Mouse (Mus musculus): ENCODE results near the gene Psg22.
"Not testable (repeated sequence)": the region's sequence is repeated elsewhere in the genome, so short reads cannot be mapped to it uniquely, and the experiment has no call there.

The Psg22 gene

GRCm38 (mm10) chr7:18717790-18718189 is at the start of gene Psg22:
TSS of gene Psg22 (plus strand) at chr7:18718090.
- DNase-seq (ENCODE audit: low spot score) = no peak

GRCm38 (mm10) chr7:18679772-18680171 is 38.1 kb upstream of the Psg22 start:
- DNase-seq (ENCODE audit: low spot score) = peak; percentile 47

DNA sequence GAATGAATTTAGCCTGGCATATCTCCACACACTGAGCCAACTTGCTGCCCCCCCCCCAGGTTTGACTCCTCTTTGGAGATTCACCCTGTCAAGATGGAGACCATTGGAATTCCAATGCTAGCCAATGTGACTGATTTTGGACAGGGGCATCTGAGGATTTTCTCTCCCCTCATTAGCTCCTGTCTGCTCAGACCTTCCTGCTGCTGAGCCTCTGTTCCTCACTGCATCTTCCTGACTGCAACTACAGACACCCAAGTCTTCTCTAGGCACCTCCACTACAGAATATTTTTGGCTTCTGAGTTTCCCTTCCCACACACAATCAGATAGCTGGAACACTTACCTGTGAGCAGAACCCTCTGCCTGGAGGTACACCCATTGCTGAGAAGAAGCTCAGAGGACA is 32.3 kb upstream of the Psg22 start:
- DNase-seq (ENCODE audit: low spot score) = no peak

- no peak for DNase-seq (ENCODE audit: low spot score)
These were observed 31.8 kb upstream of the Psg22 start, which contains the start of gene Psg20 for GRCm38 (mm10) chr7:18686085-18686484. TSS of gene Psg20 (minus strand) at chr7:18686185.

DNA sequence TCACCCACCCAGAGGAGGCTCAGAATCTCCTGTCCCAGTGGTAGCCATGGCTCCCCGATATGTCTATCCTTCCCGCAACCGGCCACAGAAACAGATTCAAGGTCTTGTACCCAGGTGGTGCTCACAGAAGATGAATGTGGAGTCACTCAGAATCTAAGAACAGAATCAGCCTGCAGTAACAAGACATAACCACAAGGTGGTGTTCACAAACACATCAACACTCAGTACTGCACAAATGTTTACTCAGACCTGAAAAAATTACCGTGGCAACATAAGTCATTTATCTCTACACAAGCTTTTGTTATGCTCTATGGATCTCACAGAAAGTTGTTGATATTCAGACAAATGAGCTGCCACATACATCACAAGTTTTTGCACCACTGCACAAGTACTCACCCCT is 7.6 kb upstream of the Psg22 start:
- peak; percentile 34 for DNase-seq (ENCODE audit: low spot score)

DNA sequence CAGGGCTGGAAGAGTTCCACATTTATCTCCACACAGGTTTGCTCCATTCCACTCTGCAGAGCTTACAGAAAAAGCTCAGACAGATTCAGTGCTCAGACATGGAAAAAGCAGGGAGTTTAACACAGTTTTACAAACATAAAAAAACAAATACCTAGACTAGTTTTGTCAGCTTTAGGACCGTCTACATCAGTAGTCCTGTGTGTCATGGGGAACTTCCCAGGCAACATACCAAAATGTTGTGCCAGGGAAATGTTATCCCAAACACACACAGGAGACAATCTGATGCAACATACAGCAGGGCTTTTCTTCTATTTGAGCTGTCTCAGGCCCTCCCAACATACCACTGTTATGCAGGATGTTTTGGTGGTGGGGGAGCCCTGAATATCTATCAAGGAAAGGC is 7.0 kb upstream of the Psg22 start:
- DNase-seq (ENCODE audit: low spot score) = peak; percentile 8

GRCm38 (mm10) chr7:18715546-18715945 is 2.3 kb upstream of the Psg22 start:
- no peak for DNase-seq (ENCODE audit: low spot score)

GRCm38 (mm10) chr7:18724001-18724400 is 6.1 kb downstream of the Psg22 start:
- no peak for DNase-seq (ENCODE audit: low spot score)

- not testable (repeated sequence) for DNase-seq (ENCODE audit: low spot score)
These were observed 8.0 kb downstream of the Psg22 start for GRCm38 (mm10) chr7:18725931-18726330.

DNA sequence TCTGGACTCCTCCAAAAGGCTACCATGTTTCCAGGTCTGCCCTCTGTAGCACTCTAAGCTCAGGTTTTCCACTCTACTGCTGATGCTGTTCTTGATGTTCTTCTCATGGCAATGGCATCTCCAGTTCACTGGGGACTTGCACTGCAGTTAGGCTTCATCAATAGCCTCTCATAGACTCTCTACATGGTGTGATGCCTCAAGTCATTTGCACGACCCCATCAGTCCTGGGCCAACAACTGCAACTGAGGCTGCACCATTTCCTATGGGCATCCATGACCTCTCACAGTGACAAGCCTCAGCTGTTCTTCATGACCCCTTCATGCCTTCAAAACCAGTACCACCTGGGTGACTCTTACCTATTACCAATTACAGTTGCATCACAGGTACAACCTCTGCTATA is 10.5 kb downstream of the Psg22 start:
- DNase-seq (ENCODE audit: low spot score) = no peak

DNA sequence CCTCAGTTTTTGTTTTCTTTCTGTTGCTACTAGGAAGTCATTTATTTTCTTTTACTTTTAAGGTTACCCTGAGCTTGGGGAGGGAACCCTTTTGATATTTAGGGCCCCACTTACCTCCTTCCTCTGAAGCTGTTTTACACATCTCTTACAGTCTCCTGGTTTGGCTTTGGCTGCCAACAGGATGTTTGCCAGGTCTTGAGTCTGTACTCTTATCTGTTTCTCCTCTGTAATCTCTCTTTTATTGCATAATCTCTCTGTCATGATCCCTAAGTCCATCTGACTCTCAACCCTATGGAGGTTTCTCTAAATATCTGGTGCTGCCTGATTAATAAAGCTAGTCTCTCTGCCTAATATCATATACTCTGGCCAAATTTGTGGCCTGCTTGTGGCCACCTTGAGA is 15.2 kb downstream of the Psg22 start:
- DNase-seq (ENCODE audit: low spot score) = no peak

GRCm38 (mm10) chr7:18734451-18734850 is 16.6 kb downstream of the Psg22 start:
- DNase-seq (ENCODE audit: low spot score) = no peak

GRCm38 (mm10) chr7:18746189-18746860 is 28.4 kb downstream of the Psg22 start:
- DNase-seq (ENCODE audit: low spot score) = no peak

DNA sequence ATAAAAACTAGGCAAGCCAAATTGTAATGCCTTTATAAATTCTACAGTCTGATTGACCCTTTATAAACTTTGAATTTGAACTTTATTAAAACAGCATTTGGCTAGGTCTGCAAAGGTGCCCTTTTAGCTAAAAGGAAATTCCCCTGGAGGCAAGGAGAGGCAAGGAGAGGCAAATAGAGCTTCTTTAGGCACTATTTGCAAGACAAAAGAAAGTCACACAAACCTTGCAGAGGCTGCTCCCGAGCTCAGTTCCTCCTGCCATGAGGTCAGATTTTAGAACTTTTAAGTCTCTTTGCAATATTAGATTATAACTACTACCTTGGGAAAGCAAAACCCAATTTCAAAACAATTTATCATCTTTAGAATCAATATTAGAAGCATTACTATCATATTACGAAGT is 29.5 kb downstream of the Psg22 start:
- DNase-seq (ENCODE audit: low spot score) = not testable (repeated sequence)

DNA sequence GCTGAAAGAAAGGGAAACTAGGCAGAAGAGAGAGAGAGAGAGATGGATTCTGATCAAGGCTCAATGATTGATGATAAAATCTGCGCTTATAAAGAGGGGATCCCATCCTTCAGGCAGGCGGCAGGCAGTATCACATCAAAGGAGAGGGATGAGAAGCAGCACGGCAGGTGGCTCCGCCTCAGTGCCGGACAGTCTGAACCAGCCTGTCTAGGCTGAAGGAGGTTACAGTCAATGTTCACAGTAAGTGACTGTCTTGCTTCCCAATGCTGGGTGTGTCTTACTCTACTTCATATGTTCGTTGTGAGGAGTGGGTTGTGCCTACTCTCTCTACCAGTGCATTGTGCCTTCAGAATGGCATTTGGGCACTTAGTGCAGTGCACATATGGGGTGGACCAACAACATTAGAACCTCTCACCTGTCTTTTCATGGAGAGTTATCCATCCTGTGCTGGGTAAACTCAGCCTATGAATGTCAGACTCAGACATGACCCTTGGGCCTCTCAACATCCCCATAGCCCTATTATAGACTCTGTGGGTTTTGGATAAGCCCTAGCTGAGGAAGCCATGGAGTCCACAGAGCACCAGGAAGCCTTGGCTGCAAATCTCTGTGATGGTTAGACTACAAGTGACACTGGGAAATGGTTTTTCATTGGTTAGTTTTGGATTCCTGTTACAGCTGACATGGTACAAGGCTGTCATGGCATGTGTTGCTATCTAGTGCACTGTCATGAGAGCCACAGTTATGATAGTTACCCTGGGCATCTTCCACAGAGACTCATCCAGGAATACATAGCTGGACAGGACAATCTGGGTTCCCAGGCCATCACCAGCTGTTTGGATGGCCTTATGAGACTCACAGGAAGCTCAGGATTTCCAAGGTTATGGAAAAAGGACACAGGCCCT is 31.4 kb downstream of the Psg22 start:
- DNase-seq (ENCODE audit: low spot score) = no peak

GRCm38 (mm10) chr7:18749896-18750477 is 32.1 kb downstream of the Psg22 start:
- DNase-seq (ENCODE audit: low spot score) = peak; percentile 72

GRCm38 (mm10) chr7:18760152-18760551 is 42.3 kb downstream of the Psg22 start:
- not testable (repeated sequence) for DNase-seq (ENCODE audit: low spot score)

DNA sequence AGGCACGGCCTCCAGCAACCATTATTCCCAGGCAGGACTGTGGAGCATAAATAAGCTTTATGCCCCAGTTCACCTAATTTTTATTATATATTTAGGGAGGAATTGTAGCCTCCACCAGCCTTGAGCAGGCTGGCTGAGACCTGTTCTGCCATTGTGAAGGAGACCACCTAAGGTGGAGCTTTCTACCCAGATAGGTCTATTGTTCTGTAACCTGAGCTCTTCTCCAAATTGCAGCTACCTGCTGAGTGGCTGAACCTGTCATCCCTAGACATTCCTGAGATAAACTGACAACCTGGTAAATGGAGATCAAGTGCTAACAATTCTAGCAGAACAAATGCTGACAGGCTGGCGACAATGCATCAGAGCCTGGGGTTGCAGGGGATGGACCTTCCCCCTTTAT is 45.0 kb downstream of the Psg22 start:
- DNase-seq (ENCODE audit: low spot score) = not testable (repeated sequence)
